Mouse (Mus musculus): ENCODE measurements around the gene Serpina1b.
"Not testable (repeated sequence)": the region's sequence is repeated elsewhere in the genome, so short reads cannot be mapped to it uniquely, and the experiment has no call there.

Serpina1b gene

GRCm38 (mm10) chr12:103830273-103830672 lies at the start of gene Serpina1b:
Serpina1b (minus strand) TSS chr12:103830373.
- not testable (repeated sequence) for DNase-seq

GRCm38 (mm10) chr12:103866873-103867272 lies 36.7 kb upstream of the Serpina1b start:
- not testable (repeated sequence) for DNase-seq

GRCm38 (mm10) chr12:103863101-103863974 lies 33.2 kb upstream of the Serpina1b start, which contains the start of gene Serpina1a:
Serpina1a (minus strand) TSS chr12:103863562.
- not testable (repeated sequence) for DNase-seq

- DNase-seq = no peak
Observed at GRCm38 (mm10) chr12:103860976-103861375, 30.8 kb upstream of the Serpina1b start.

- DNase-seq = not testable (repeated sequence)
Observed at GRCm38 (mm10) chr12:103860571-103860970, 30.4 kb upstream of the Serpina1b start.

GRCm38 (mm10) chr12:103859584-103859983 lies 29.4 kb upstream of the Serpina1b start:
- DNase-seq = not testable (repeated sequence)

GRCm38 (mm10) chr12:103853032-103853431 lies 22.9 kb upstream of the Serpina1b start:
- not testable (repeated sequence) for DNase-seq

GRCm38 (mm10) chr12:103827661-103828372 lies 2.4 kb downstream of the Serpina1b start:
- DNase-seq = peak; percentile 1

- not testable (repeated sequence) for DNase-seq
Observed at GRCm38 (mm10) chr12:103823826-103824225, 6.3 kb downstream of the Serpina1b start.

GRCm38 (mm10) chr12:103773246-103773851 lies 56.8 kb downstream of the Serpina1b start, which contains the start of gene Serpina1d:
Serpina1d (minus strand) TSS chr12:103773592.
- not testable (repeated sequence) for DNase-seq

- DNase-seq = not testable (repeated sequence)
Observed at GRCm38 (mm10) chr12:103770597-103770996, 59.6 kb downstream of the Serpina1b start.

GRCm38 (mm10) chr12:103763083-103763482 lies 67.1 kb downstream of the Serpina1b start:
- DNase-seq = not testable (repeated sequence)

GRCm38 (mm10) chr12:103760316-103760715 lies 69.9 kb downstream of the Serpina1b start:
- DNase-seq = not testable (repeated sequence)

- DNase-seq = not testable (repeated sequence)
Observed at GRCm38 (mm10) chr12:103745957-103746356, 84.2 kb downstream of the Serpina1b start.

GRCm38 (mm10) chr12:103737791-103738580 lies 92.2 kb downstream of the Serpina1b start:
- DNase-seq = not testable (repeated sequence)

- not testable (repeated sequence) for DNase-seq
Observed at GRCm38 (mm10) chr12:103735566-103735965, 94.6 kb downstream of the Serpina1b start.

- DNase-seq = not testable (repeated sequence)
Observed at GRCm38 (mm10) chr12:103735101-103735500, 95.1 kb downstream of the Serpina1b start.

- DNase-seq = peak; percentile 19
Observed at GRCm38 (mm10) chr12:103711537-103711936, 118.6 kb downstream of the Serpina1b start.

- no peak for DNase-seq
Observed at GRCm38 (mm10) chr12:103710405-103710804, 119.8 kb downstream of the Serpina1b start.

GRCm38 (mm10) chr12:103706113-103706512 lies 124.1 kb downstream of the Serpina1b start:
- no peak for DNase-seq

GRCm38 (mm10) chr12:103705547-103705946 lies 124.6 kb downstream of the Serpina1b start:
- no peak for DNase-seq
